Mouse (Mus musculus): Measurements from ENCODE around the gene Bag5. TPM values are rescaled to one million over a fixed set of nuclear protein-coding genes. Genes with fewer than 3 reads are reported as not detected.

The Bag5 gene
- polyA plus RNA-seq, 1 experiment from 2014 or later: 68.1 TPM

DNA sequence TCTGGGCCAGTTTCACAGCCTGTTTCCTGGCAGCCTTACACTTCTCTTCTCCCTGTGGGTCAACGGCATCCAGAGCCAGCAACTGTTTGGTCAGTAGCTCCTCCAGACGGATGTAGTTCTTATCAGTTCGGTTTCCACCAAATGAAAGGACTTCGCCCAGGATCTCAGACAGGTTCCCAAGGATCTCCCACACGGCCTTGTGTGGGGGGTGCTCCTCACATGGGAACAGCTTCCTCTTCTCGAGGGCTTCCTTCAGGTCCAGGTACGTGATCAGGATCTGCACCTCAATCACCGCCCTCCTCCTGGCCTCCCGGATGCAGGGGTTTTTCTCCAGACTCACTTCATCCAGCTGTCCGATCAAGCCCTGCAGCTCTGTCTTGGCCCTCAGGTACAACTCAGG lies 3.0 kb downstream of the Bag5 start:
- ATAC-seq (ENCODE audit: low read depth): no peak
- WGBS: 94% methylated on average over 10 of the region's 10 CpGs
- H3K4me2 ChIP-seq (ENCODE audit: low read depth, low read length): no peak overlapping the region
- H3K36me3 ChIP-seq (ENCODE audit: control insufficient read depth, insufficient read depth, low read length): peaks cover 28% of the 10 kb centered on the region
- H3K9me3 ChIP-seq (ENCODE audit: control insufficient read depth, low read length): no peaks in the 10 kb centered on the region
- no peak overlapping the region for H3K9ac ChIP-seq (replicated peaks; ENCODE audit: low read depth, low read length)
- peaks cover 12% of the 10 kb centered on the region; the same call in 1 of the 2 replicates for H3K4me1 ChIP-seq (ENCODE audit: control insufficient read depth, insufficient read depth, low read length)
- H3K27me3 ChIP-seq (ENCODE audit: control insufficient read depth, insufficient read depth, low read length): no peaks in the 10 kb centered on the region
- no peak overlapping the region for H3K27ac ChIP-seq (ENCODE audit: low read depth, low read length)
- no peak overlapping the region for H3K4me3 ChIP-seq (ENCODE audit: low read depth, low read length)

DNA sequence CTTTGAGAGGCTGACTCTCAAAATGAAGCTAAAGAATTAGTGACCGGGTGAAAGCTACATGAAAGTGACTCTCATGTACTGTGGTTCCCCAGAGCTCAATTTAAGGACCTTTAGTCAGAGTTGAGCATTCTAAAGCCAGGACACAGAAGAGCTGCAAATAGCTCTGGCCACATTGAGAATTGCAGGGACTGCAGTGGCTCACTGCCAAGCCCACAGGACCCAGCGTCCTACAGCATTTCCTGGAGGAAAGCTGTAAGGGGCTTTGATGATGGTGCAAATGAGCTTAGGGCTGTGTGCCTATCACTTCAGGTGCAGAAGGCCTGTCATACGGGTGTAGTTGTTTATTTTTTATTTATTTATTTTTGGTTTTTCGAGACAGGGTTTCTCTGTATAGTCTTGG lies 4.9 kb downstream of the Bag5 start:
- Histone ChIP-seq H3K4me2 (ENCODE audit: low read depth, low read length) (no peak overlapping the region), H3K9ac (replicated peaks; ENCODE audit: low read depth, low read length) (no peak overlapping the region), H3K4me3 (ENCODE audit: low read depth, low read length) (no peak overlapping the region), H3K9me3 (ENCODE audit: control insufficient read depth, low read length) (no peaks in the 10 kb centered on the region), H3K36me3 (ENCODE audit: control insufficient read depth, insufficient read depth, low read length) (peaks cover 28% of the 10 kb centered on the region), H3K27me3 (ENCODE audit: control insufficient read depth, insufficient read depth, low read length) (no peaks in the 10 kb centered on the region), H3K27ac (ENCODE audit: low read depth, low read length) (no peak overlapping the region), H3K4me1 (ENCODE audit: control insufficient read depth, insufficient read depth, low read length) (peaks cover 12% of the 10 kb centered on the region)
- ATAC-seq (ENCODE audit: low read depth): no peak
- WGBS: 67% methylated on average over 4 of the region's 4 CpGs

DNA sequence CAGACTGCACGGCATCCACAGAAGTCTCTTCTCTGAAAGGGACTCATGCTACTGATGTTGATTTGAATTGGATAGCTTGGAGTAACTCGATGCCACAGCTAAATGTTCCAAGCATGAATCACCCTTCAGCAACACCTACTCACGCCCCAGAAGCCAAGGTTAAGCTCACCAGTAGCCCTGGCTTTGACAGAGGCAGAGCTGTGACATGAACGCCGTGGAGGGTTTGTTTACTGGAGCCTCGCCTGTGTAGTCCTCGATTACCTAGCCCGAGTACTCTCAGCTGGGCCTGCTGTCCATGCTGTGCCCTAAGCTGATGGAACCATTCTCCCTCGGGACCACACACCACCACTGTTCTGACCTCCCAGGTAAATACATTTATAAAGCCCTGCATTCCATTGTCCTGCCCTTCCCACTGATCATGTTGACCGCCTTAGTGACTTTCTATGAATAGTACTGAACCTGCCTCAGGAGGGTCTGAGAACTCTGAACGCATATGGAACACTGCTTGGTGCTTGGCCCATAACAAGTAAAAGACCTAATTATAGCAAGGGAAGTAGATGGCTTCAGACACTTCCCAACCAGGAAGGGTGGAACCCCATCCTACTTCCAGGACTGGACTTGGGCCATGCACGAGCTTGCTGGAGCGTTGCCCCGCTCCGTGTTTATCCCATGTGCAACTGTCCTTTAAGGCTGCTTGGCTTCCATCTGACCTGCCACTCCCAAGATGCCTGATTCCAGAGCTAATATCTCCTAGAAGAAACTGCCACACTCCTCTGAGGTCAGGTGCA lies 7.7 kb downstream of the Bag5 start:
- Histone ChIP-seq H3K27me3 (ENCODE audit: control insufficient read depth, insufficient read depth, low read length) (no peaks in the 10 kb centered on the region), H3K4me1 (ENCODE audit: control insufficient read depth, insufficient read depth, low read length) (peaks cover 5% of the 10 kb centered on the region; the same call in 1 of the 2 replicates), H3K4me2 (ENCODE audit: low read depth, low read length) (no peak overlapping the region), H3K27ac (ENCODE audit: low read depth, low read length) (peak overlapping the region; percentile 28; the same call in 1 of the 2 replicates), H3K9me3 (ENCODE audit: control insufficient read depth, low read length) (no peaks in the 10 kb centered on the region), H3K9ac (replicated peaks; ENCODE audit: low read depth, low read length) (no peak overlapping the region), H3K4me3 (ENCODE audit: low read depth, low read length) (no peak overlapping the region), H3K36me3 (ENCODE audit: control insufficient read depth, insufficient read depth, low read length) (peaks cover 23% of the 10 kb centered on the region)
- ATAC-seq (ENCODE audit: low read depth): no peak
- 75% methylated on average over 15 of the region's 15 CpGs for WGBS

DNA sequence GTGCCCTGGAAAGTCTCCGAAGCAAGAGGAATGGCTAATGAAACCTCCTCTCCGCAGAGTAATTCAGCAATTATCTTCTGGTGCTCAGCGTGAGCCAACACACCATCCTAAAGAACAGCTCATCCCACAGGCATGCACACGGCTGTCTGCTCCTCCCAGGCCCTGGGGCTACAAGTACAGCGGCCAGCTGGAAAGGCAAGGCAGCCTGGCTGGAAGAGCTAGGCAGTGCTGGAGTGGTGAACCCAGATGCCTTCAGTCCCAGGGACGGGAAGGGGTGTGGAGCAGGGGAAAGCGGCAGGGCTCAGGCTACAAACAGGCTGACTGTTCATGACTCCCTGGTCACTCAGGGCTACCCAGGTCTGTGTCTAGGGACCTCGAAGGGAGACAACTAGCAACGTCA lies 8.4 kb downstream of the Bag5 start:
- no peaks in the 10 kb centered on the region for H3K9me3 ChIP-seq (ENCODE audit: control insufficient read depth, low read length)
- H3K27ac ChIP-seq (ENCODE audit: low read depth, low read length): peak overlapping the region; percentile 28; the same call in 1 of the 2 replicates
- H3K36me3 ChIP-seq (ENCODE audit: control insufficient read depth, insufficient read depth, low read length): peaks cover 16% of the 10 kb centered on the region; the same call in 1 of the 2 replicates
- no peak overlapping the region for H3K4me3 ChIP-seq (ENCODE audit: low read depth, low read length)
- 33% methylated on average over 9 of the region's 9 CpGs for WGBS
- no peaks in the 10 kb centered on the region for H3K27me3 ChIP-seq (ENCODE audit: control insufficient read depth, insufficient read depth, low read length)
- ATAC-seq (ENCODE audit: low read depth): peak; percentile 61; the same call in 1 of the 2 replicates
- H3K9ac ChIP-seq (replicated peaks; ENCODE audit: low read depth, low read length): 0 out of 2 replicates have a peak overlapping the region, but pooled peaks have one; percentile 4
- no peak overlapping the region for H3K4me2 ChIP-seq (ENCODE audit: low read depth, low read length)
- peaks cover 5% of the 10 kb centered on the region; the same call in 1 of the 2 replicates for H3K4me1 ChIP-seq (ENCODE audit: control insufficient read depth, insufficient read depth, low read length)

DNA sequence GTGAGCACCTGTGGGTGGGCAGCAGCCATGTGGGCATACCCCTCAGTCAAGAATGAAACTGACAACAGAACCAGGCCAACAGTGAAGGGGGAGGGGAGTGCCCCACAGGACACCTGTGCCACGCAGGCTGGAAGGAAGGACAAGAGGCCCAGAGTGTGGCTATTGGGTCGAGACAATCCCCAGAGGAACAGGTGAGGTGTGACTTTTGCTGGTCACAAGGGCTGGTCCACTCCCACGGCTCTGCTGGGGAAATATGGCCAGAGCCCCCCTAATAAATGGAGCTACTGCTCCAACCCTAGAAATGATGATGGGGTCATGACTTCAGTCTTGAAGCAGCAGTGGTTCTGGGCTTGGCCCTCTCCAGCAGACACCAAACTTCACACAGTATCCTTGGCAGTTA lies 9.8 kb downstream of the Bag5 start:
- H3K4me1 ChIP-seq (ENCODE audit: control insufficient read depth, insufficient read depth, low read length): peaks cover 5% of the 10 kb centered on the region; the same call in 1 of the 2 replicates
- no peak overlapping the region for H3K27ac ChIP-seq (ENCODE audit: low read depth, low read length)
- 87% methylated on average over 3 of the region's 3 CpGs for WGBS
- H3K4me3 ChIP-seq (ENCODE audit: low read depth, low read length): no peak overlapping the region
- no peaks in the 10 kb centered on the region for H3K9me3 ChIP-seq (ENCODE audit: control insufficient read depth, low read length)
- no peak overlapping the region for H3K4me2 ChIP-seq (ENCODE audit: low read depth, low read length)
- H3K9ac ChIP-seq (replicated peaks; ENCODE audit: low read depth, low read length): no peak overlapping the region
- no peak for ATAC-seq (ENCODE audit: low read depth)
- no peaks in the 10 kb centered on the region for H3K27me3 ChIP-seq (ENCODE audit: control insufficient read depth, insufficient read depth, low read length)
- peaks cover 8% of the 10 kb centered on the region; the same call in 1 of the 2 replicates for H3K36me3 ChIP-seq (ENCODE audit: control insufficient read depth, insufficient read depth, low read length)

DNA sequence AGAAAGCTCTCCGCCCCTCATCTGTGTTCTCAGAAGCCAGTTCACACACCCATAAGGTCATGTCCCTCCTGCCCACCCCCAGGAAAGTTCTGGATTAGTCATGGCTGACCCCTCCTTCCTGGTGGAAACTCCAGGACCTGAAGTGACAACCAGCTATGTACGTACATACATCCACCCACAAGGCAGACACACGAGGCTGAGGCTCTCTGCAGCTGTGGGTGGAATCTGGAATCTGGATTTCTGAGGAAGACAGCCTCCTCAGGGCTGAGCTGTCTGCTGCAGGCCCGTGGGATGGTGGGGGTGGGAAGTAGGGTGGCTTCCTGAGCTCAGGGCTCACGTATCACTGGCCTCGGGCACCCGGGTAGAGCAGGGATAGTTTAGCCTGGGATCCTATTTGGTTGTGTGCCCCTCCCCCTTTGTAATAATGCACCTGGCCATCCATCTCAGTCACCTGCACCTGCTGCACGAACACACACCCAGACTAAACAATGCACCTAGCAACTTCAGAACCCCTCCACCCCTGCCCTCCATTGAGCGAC lies 12.1 kb downstream of the Bag5 start:
- 69% methylated on average over 9 of the region's 9 CpGs for WGBS
- Histone ChIP-seq H3K27me3 (ENCODE audit: control insufficient read depth, insufficient read depth, low read length) (no peaks in the 10 kb centered on the region), H3K9ac (replicated peaks; ENCODE audit: low read depth, low read length) (no peak overlapping the region), H3K36me3 (ENCODE audit: control insufficient read depth, insufficient read depth, low read length) (no peaks in the 10 kb centered on the region), H3K4me2 (ENCODE audit: low read depth, low read length) (no peak overlapping the region), H3K9me3 (ENCODE audit: control insufficient read depth, low read length) (no peaks in the 10 kb centered on the region), H3K4me3 (ENCODE audit: low read depth, low read length) (no peak overlapping the region), H3K27ac (ENCODE audit: low read depth, low read length) (no peak overlapping the region), H3K4me1 (ENCODE audit: control insufficient read depth, insufficient read depth, low read length) (peaks cover 8% of the 10 kb centered on the region)
- ATAC-seq (ENCODE audit: low read depth): no peak

DNA sequence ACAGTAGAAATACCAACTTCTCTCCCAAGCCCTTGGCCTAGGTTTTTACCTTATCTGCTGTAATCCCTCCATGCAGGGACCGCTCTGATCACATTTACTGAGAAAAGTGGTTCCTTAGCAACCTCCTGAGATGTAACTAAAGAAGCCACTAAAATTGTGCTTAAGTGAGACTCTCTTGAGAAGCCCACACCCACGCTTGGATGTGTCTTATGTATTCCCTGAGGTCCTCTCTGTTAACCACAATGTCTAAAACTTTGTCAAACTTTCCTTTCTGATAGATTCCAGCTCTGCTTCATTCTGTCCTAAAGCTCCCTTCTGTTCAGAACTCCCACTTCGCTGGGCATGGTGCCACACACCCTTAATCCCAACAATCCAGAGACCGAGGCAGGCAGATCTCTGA lies 13.5 kb downstream of the Bag5 start:
- peaks cover 19% of the 10 kb centered on the region for H3K4me1 ChIP-seq (ENCODE audit: control insufficient read depth, insufficient read depth, low read length)
- no peak overlapping the region for H3K27ac ChIP-seq (ENCODE audit: low read depth, low read length)
- H3K27me3 ChIP-seq (ENCODE audit: control insufficient read depth, insufficient read depth, low read length): no peaks in the 10 kb centered on the region
- ATAC-seq (ENCODE audit: low read depth): no peak
- H3K36me3 ChIP-seq (ENCODE audit: control insufficient read depth, insufficient read depth, low read length): no peaks in the 10 kb centered on the region
- no peak overlapping the region for H3K4me3 ChIP-seq (ENCODE audit: low read depth, low read length)
- H3K9me3 ChIP-seq (ENCODE audit: control insufficient read depth, low read length): no peaks in the 10 kb centered on the region
- 90% methylated on average over 4 of the region's 4 CpGs for WGBS
- no peak overlapping the region for H3K4me2 ChIP-seq (ENCODE audit: low read depth, low read length)
- no peak overlapping the region for H3K9ac ChIP-seq (replicated peaks; ENCODE audit: low read depth, low read length)

DNA sequence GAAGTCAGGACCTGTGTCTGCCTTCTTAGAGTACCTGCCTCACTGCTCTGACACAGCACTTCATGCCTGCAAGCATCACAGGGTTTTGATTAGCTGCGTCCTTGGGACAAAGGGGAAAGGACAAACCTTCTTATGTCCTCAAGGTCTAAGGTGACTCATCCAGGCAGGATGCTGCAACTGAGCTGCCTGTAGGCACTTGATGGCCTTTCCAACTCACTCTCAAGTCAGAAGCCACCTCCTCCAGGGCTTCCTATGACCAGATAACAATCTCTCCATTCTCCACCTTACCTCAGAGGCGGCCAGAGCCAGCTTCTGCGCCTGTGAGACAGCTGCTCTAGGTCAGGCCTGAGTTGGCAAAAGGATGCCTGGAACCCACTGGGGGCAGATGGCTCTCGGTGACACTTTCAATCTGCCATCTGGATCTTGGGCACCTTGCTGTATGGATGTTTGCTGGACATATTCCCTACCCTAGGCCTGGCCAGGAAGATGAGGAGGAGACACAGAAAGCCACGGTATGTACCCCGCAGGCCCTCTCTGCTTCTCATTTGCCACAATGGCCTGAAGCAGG lies 14.6 kb downstream of the Bag5 start:
- Histone ChIP-seq H3K27ac (ENCODE audit: low read depth, low read length) (no peak overlapping the region), H3K27me3 (ENCODE audit: control insufficient read depth, insufficient read depth, low read length) (no peaks in the 10 kb centered on the region), H3K4me2 (ENCODE audit: low read depth, low read length) (no peak overlapping the region), H3K9ac (replicated peaks; ENCODE audit: low read depth, low read length) (no peak overlapping the region), H3K36me3 (ENCODE audit: control insufficient read depth, insufficient read depth, low read length) (no peaks in the 10 kb centered on the region), H3K4me3 (ENCODE audit: low read depth, low read length) (no peak overlapping the region), H3K9me3 (ENCODE audit: control insufficient read depth, low read length) (no peaks in the 10 kb centered on the region), H3K4me1 (ENCODE audit: control insufficient read depth, insufficient read depth, low read length) (peaks cover 28% of the 10 kb centered on the region)
- 61% methylated on average over 6 of the region's 6 CpGs for WGBS
- no peak for ATAC-seq (ENCODE audit: low read depth)

DNA sequence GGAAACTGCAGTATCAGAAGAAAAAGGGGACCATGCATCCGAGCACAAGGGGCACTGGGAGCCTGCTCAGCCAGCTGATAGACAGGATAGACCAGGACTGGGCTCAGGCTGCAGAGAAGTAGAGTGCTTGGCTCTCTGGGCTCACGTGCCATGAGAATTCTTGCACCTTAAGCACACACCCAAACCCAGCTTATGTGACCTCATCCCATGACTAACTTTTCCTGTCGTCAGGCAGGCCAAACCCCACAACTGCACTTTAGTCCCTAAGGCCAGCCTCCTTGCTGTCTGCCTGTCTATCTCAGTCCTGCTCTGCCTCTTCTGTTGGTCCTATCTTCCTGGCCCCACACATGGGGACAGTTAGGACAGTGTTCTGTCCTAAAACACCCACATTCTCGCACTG lies 15.3 kb downstream of the Bag5 start:
- no peaks in the 10 kb centered on the region for H3K27me3 ChIP-seq (ENCODE audit: control insufficient read depth, insufficient read depth, low read length)
- no peak overlapping the region for H3K4me2 ChIP-seq (ENCODE audit: low read depth, low read length)
- H3K36me3 ChIP-seq (ENCODE audit: control insufficient read depth, insufficient read depth, low read length): no peaks in the 10 kb centered on the region
- H3K9ac ChIP-seq (replicated peaks; ENCODE audit: low read depth, low read length): no peak overlapping the region
- H3K27ac ChIP-seq (ENCODE audit: low read depth, low read length): no peak overlapping the region
- H3K4me1 ChIP-seq (ENCODE audit: control insufficient read depth, insufficient read depth, low read length): peaks cover 35% of the 10 kb centered on the region
- H3K9me3 ChIP-seq (ENCODE audit: control insufficient read depth, low read length): no peaks in the 10 kb centered on the region
- WGBS: 71% methylated on average over 4 of the region's 4 CpGs
- no peak overlapping the region for H3K4me3 ChIP-seq (ENCODE audit: low read depth, low read length)
- no peak for ATAC-seq (ENCODE audit: low read depth)

All from neural tube, embryonic 14.5 days (tissue).